Mouse (Mus musculus) heart, postnatal 14 days (tissue): Measurements from ENCODE around the gene Chmp4b. TPM values are rescaled to one million over a fixed set of nuclear protein-coding genes. Genes with fewer than 3 reads are reported as not detected.

ENCODE experiments used
- DNase-seq, 2 experiments: peaks; one replicate each; pipeline ENCODE4 v3.0.0; 2021 to 2022
- intact Hi-C: fragments of 180-260 bp; cut with DNase I; formaldehyde crosslinking; loops from one replicate; pipeline ENCODE4 v1.15.1; 2025
- total RNA-seq, 2 experiments: library from RNA; stranded (reverse); gene quantifications; 2 replicates each; pipeline ENCODE4 v1.2.3; 2021

Chmp4b gene
- total RNA-seq, 2 experiments from 2014 or later: 105 to 112 TPM

DNA sequence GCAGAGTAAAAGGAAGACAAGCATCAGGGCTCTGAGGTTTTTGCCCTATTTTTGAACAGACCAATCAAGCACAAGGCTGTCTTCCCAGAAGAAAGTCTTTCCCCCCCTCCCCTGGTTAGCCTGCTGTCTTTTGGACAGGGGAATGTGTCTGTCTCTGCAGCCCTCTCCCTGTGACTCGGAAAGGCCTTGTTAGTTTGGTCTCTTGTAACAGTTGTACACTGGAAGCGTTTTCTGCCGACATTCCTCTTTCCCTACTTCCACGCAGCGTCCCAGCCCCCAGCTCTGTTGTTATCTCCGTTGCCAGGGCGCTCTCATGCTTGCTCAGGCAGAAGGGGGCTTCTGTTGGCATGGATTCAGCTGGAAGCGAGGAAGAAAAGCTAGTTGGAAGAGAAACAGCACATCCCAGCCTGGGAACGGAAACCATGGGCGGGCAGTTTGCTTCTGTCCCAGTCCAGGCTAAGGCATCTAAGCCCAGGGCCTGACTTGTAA lies 26.2 kb downstream of the Chmp4b start:
- intact Hi-C loops: no loop called here
- DNase-seq: peak; percentile 60 to 72

GRCm38 (mm10) chr2:154678995-154679394 lies 27.5 kb downstream of the Chmp4b start:
- intact Hi-C loops: no loop called here
- no peak for DNase-seq

GRCm38 (mm10) chr2:154680337-154680736 lies 28.8 kb downstream of the Chmp4b start:
- intact Hi-C loops: no loop called here
- no peak for DNase-seq

DNA sequence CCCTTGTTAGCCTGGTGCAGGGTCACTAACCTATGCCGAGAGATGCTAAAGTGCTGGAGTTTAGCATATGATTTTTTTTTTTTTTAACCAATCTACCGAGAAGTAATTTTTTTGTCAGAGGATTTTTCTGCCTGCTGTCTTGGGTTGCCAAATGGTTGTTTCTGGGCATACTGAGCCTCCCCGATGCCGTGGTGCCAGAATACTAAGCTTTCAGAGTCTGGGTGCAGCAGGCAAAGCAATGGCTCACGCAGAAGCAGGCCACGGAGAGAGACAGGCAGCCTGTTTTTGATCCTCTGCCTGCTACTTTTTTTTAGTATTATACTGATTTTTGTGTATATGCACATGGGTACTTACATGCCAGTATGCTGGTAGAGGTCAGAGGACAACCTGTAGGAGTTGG lies 29.4 kb downstream of the Chmp4b start:
- no peak for DNase-seq
- intact Hi-C loops: no loop called here

DNA sequence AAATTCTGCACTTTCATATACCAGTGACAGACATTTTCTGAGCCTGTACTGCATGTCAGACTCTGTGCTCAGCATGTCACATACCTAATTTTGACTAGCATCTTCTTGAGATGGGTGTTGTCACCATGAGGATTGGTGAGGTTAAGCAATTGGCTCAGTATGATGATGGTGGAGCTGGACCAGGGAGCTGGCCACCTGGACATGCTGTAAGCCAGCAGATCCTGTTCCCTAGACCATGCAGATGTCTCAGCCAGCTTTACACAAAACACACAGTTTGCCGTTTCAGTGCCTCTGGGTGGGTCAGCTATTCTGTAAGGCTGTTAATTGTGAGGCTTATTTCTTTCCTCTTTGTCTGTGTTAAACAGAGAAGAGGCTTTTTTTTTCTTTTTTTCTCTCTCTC lies 31.2 kb downstream of the Chmp4b start:
- no peak for DNase-seq
- intact Hi-C loops: no loop called here

GRCm38 (mm10) chr2:154684901-154685470 lies 33.5 kb downstream of the Chmp4b start:
- DNase-seq: no peak
- intact Hi-C loops: no loop called here

GRCm38 (mm10) chr2:154685772-154686171 lies 34.3 kb downstream of the Chmp4b start:
- DNase-seq: no peak

DNA sequence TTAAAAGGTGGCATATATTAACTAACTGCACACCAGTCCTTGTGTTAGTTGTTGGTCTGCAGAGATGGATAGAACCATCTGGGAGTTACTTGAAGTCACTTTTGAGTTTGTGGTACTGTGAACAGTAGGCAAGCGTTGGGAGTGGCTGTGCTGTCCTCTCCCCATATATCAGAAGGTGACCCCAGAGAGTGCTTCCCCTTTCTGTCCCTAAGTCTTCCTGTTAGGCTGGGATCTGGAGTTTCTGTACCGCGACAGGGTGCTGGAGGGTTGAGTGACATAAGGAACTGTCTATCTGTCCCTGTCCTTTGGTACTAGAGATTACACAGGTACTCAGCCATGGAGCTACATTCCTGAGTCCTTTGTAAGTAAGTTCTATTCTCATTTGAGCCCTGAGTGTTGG lies 35.3 kb downstream of the Chmp4b start:
- intact Hi-C loops: no loop called here
- DNase-seq: no peak

More at GRCm38 (mm10) chr2:154685772-154686171, 34.3 kb downstream of the Chmp4b start:
- intact Hi-C loops: no loop called here

DNA sequence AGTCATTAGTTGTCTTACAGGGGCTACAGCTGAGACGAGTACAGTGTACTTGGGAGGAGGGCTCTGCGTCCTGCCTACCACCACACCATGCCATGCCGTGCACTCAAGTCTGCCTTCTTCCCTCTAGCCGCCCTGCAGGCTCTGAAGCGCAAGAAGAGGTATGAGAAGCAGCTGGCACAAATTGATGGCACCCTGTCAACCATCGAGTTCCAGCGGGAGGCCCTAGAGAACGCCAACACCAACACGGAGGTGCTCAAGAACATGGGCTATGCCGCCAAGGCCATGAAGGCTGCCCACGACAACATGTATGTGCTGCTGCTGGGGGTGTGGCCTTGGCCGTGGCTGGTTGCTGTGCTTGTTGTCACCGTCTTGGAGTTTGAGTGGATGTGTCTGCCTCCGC lies 37.9 kb downstream of the Chmp4b start:
- no peak for DNase-seq
- intact Hi-C loops: no loop called here

DNA sequence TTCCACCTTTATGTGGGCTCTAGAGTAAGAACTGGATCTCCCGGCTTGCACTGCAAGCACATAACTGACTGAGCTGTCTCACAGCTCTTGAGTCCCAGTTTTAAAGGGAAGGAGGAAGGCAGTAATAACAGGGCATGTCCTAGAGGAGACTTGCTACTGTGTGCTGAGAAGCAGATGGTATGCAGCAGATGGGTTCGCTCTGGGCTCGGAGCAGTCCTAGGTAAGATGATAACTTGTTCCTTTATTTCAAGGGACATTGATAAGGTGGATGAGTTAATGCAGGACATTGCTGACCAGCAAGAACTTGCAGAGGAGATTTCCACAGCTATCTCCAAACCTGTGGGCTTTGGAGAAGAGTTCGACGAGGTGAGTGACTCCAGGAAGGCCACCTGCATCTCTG lies 39.5 kb downstream of the Chmp4b start:
- DNase-seq: no peak
- intact Hi-C loops: no loop called here

GRCm38 (mm10) chr2:154693186-154693940 lies 41.9 kb downstream of the Chmp4b start:
- peak; percentile 24 to 54 for DNase-seq
- intact Hi-C loops: no loop called here

DNA sequence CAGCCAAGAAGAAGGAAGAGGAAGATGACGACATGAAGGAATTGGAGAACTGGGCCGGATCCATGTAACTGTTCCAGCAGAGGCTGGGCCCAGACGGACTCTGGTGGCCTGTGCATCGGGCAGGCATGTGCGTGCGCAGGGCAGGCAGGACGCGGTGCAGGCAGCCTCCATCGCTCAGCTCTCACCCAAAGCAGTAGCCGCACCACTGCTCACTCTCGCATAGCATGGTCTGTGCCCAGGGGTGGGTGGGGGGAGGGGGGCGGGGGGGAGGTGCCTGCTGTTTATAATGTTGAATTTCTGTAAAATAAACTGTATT lies 42.4 kb downstream of the Chmp4b start:
- intact Hi-C loops: no loop called here
- peak; percentile 56 to 70 for DNase-seq

DNA sequence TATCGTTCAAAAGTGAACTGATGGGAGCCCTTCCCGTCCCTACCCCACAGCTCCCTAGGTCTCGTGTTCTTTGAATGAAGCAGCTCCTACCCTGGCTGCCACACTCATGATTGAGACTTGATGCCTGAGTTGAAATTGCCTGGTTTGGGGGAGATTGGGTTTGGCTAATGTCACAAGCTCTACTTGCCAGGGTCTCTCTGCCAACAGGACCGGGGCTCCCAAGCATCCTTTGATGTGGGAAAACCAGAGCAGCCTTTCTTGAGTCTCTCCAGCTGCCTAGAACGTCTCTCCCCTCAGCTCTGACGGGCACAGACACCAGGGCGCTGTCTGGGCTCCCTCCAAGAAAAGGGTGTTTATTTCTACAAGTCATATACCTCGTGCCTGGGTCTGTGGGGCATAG lies 44.2 kb downstream of the Chmp4b start:
- intact Hi-C loops: no loop called here
- DNase-seq: no peak

DNA sequence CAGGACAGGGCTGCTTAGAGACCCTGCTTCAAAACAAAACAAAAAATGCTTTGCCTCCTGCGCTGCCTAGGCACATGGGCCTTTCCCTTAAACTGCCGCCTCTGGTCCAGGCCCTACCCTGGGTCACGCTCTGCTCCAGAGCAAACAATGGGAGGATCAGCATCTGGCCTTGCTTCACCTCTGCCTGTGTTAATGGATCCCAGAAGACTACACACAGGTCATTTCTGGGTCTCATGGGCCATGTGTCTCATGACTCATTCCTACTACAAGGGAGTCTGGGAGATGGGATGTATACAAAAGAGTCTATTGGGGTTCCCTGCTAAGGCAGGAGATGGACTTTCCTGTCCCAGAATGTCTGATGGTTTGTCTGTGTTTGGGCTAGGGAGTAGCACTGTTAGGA lies 45.2 kb downstream of the Chmp4b start:
- intact Hi-C loops: no loop called here

GRCm38 (mm10) chr2:154699360-154699759 lies 47.9 kb downstream of the Chmp4b start:
- DNase-seq: no peak
- intact Hi-C loops: no loop called here

More for the DNA sequence above, 45.2 kb downstream of the Chmp4b start:
- DNase-seq: no peak

GRCm38 (mm10) chr2:154700177-154700576 lies 48.7 kb downstream of the Chmp4b start:
- intact Hi-C loops: no loop called here
- DNase-seq: no peak

- intact Hi-C loops: loop anchor here (1.0 kb wide), 1 partner anchor 237 kb away; no protein-coding TSS in a partner anchor
- peak; percentile 74 to 82 for DNase-seq
Observed at GRCm38 (mm10) chr2:154702637-154703315, 51.3 kb downstream of the Chmp4b start.

GRCm38 (mm10) chr2:154706526-154707280 lies 55.2 kb downstream of the Chmp4b start:
- DNase-seq: no peak
- intact Hi-C loops: no loop called here

- DNase-seq: no peak
- intact Hi-C loops: no loop called here
Observed at GRCm38 (mm10) chr2:154707284-154707683, 55.8 kb downstream of the Chmp4b start.

DNA sequence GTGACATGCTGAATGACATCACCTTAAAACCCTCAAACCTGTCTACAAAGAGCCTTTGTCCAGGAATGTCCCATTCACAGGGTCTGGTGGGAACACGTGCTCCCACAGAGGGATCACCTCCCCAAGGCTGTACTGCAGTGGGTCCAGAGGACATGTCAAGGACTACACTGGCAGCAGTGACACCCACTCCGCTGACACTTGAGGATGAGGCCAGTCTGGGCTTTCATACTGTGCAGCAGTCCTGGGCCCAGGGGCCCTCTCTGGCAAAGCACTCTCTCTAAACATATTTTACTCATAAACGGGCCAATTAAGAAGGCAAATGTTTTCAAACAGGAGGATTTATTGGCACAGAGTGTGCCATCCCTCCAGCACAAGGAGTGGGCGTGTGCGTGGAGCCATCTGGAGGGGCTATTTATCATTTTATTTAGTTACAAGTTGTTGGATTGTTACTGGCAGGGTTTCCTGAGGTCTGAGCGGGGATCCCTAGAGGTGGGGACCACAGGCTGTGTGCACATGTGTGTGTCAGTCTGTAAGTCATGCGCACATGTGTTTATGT lies 56.4 kb downstream of the Chmp4b start:
- intact Hi-C loops: no loop called here
- DNase-seq: no peak

- DNase-seq: no peak
- intact Hi-C loops: loop anchor here (1.0 kb wide), 1 partner anchor 144 kb away; no protein-coding TSS in a partner anchor
Observed at GRCm38 (mm10) chr2:154711701-154712100, 60.2 kb downstream of the Chmp4b start.
